Mouse (Mus musculus) MEL (cell line): ENCODE data around the gene Gm28053. TPM values are rescaled to one million over a fixed set of nuclear protein-coding genes. Genes with fewer than 3 reads are reported as not detected.

Experiments
- DNase-seq: peaks from one replicate; pipeline ENCODE4 v3.0.0; 2011; ENCODE audit warnings: low read depth, low spot score
- H3K27ac ChIP-seq: 2 replicates; pipeline ENCODE4 v1.5.1; 2012; ENCODE audit warnings: low read depth, mild to moderate bottlenecking, control low read depth, low read length, moderate library complexity; ENCODE audit not compliant: control insufficient read depth
- H3K27me3 ChIP-seq, 2 experiments: fragments of 150-350 bp in 1 of 2; sonication (generic) in 1 of 2; 2 replicates each; pipeline ENCODE4 v1.6.1; 2012; ENCODE audit warnings: low read length in 2 of 2, mild to moderate bottlenecking in 2 of 2, improper control_type of control experiment in 1 of 2, moderate library complexity in 1 of 2; ENCODE audit not compliant: insufficient read depth in 2 of 2, control insufficient read depth in 1 of 2
- H3K36me3 ChIP-seq, 2 experiments: 2 replicates each; pipeline ENCODE4 v1.6.1; 2012 to 2014; ENCODE audit warnings: low read length in 2 of 2, improper control_type of control experiment in 1 of 2, inconsistent platforms in 1 of 2, mild to moderate bottlenecking in 1 of 2; ENCODE audit not compliant: insufficient read depth in 2 of 2, control insufficient read depth in 1 of 2
- H3K4me1 ChIP-seq, 2 experiments: fragments of 150-350 bp in 1 of 2; sonication (generic) in 1 of 2; 2 replicates each; pipeline ENCODE4 v1.6.1; 2012; ENCODE audit warnings: low read length in 2 of 2, improper control_type of control experiment in 1 of 2, mild to moderate bottlenecking in 1 of 2; ENCODE audit not compliant: insufficient read depth in 2 of 2, control insufficient read depth in 1 of 2
- H3K4me3 ChIP-seq, 2 experiments: fragments of 150-350 bp in 1 of 2; sonication (generic) in 1 of 2; 2 replicates each; pipeline ENCODE4 v1.5.1; 2012; ENCODE audit warnings: low read depth in 2 of 2, low read length in 2 of 2, mild to moderate bottlenecking in 2 of 2, moderate library complexity in 2 of 2, control low read depth in 1 of 2, improper control_type of control experiment in 1 of 2; ENCODE audit not compliant: control insufficient read depth in 1 of 2, insufficient read depth in 1 of 2
- H3K79me2 ChIP-seq: 2 replicates; pipeline ENCODE4 v1.6.1; 2012; ENCODE audit warnings: mild to moderate bottlenecking, low read length, moderate library complexity; ENCODE audit not compliant: control insufficient read depth, poor library complexity, insufficient read depth
- H3K9ac ChIP-seq: 2 replicates; pipeline ENCODE4 v1.6.1; 2012; ENCODE audit warnings: low read depth, mild to moderate bottlenecking, control low read depth, low read length, moderate library complexity; ENCODE audit not compliant: control insufficient read depth, poor library complexity, severe bottlenecking
- H3K9me3 ChIP-seq: fragments of 150-350 bp; sonication (generic); replicated peaks from 2 replicates; pipeline ENCODE4 v1.6.1; 2012; ENCODE audit warnings: mild to moderate bottlenecking, low read length, improper control_type of control experiment, moderate library complexity; ENCODE audit not compliant: insufficient read depth
- ETS1 ChIP-seq: IDR thresholded peaks from 2 replicates; pipeline ENCODE4 v1.6.1; 2012; ENCODE audit warnings: low read depth, mild to moderate bottlenecking, inconsistent platforms, low read length, improper control_type of control experiment, moderate library complexity
- GABPA ChIP-seq: IDR thresholded peaks from 2 replicates; pipeline ENCODE4 v1.6.1; 2012; ENCODE audit warnings: low read depth, mild to moderate bottlenecking, inconsistent platforms, low read length, improper control_type of control experiment, moderate library complexity
- GATA1 ChIP-seq: IDR thresholded peaks from 2 replicates; pipeline ENCODE4 v1.6.1; 2011; ENCODE audit warnings: low read depth, low read length, improper control_type of control experiment
- JUND ChIP-seq: IDR thresholded peaks from 2 replicates; pipeline ENCODE4 v1.6.1; 2011; ENCODE audit warnings: low read depth, mild to moderate bottlenecking, improper control_type of control experiment, low read length
- MAX ChIP-seq: IDR thresholded peaks from 2 replicates; pipeline ENCODE4 v1.6.1; 2011; ENCODE audit warnings: low read length, improper control_type of control experiment
- MAZ ChIP-seq: IDR thresholded peaks from 2 replicates; pipeline ENCODE4 v1.6.1; 2012; ENCODE audit warnings: low read depth, mild to moderate bottlenecking, inconsistent platforms, low read length, improper control_type of control experiment
- MYB ChIP-seq: IDR thresholded peaks from 2 replicates; pipeline ENCODE4 v1.6.1; 2011; ENCODE audit warnings: mild to moderate bottlenecking, low read depth, low read length, improper control_type of control experiment
- NELFE ChIP-seq: IDR thresholded peaks from 2 replicates; pipeline ENCODE4 v1.6.1; 2011; ENCODE audit warnings: low read depth, low read length, improper control_type of control experiment
- TAL1 ChIP-seq: IDR thresholded peaks from 2 replicates; pipeline ENCODE4 v1.6.1; 2012; ENCODE audit warnings: mild to moderate bottlenecking, inconsistent platforms, low read length, moderate library complexity, mixed read lengths
- TCF12 ChIP-seq: IDR thresholded peaks from 2 replicates; pipeline ENCODE4 v1.6.1; 2014; ENCODE audit warnings: low read depth, mild to moderate bottlenecking, inconsistent platforms, low read length, improper control_type of control experiment, moderate library complexity
- UBTF ChIP-seq: IDR thresholded peaks from 2 replicates; pipeline ENCODE4 v1.6.1; 2012; ENCODE audit warnings: low read depth, mild to moderate bottlenecking, inconsistent platforms, low read length, improper control_type of control experiment, moderate library complexity, borderline replicate concordance; ENCODE audit not compliant: insufficient read depth
- polyA plus RNA-seq, 2 experiments: library from polyadenylated mRNA; stranded (reverse) in 1 of 2; unstranded in 1 of 2; fragments of >175 nt in 1 of 2; fragments of >200 nt in 1 of 2; gene quantifications; 2 replicates each; pipeline versions ENCODE4 v1.2.1 to v1.2.4; 2012; ENCODE audit warnings: low replicate concordance in 2 of 2, low read depth in 1 of 2; ENCODE audit not compliant: insufficient read length in 2 of 2, insufficient read depth in 1 of 2, missing spikeins in 1 of 2
- total RNA-seq: library from RNA; depleted of rRNA; stranded (reverse); fragments of 300-350 nt; gene quantifications from 2 replicates; pipeline ENCODE4 v1.2.3, GENCODE M21; 2012

Gm28053 gene
- total and polyA plus RNA-seq, 3 experiments, result not detected

GRCm38 (mm10) chr6:48697555-48697930, 20.9 kb upstream of the Gm28053 start:
- DNase-seq, result no peak
- Histone ChIP-seq H3K9ac (no peak overlapping the region), H3K79me2 (no peaks in the 10 kb centered on the region)
- TF ChIP-seq TAL1 (no peak), GATA1 (no peak), NELFE (no peak), MYB (no peak)
- TF ChIP-seq, all 39 proteins: peak for 0
- Histone ChIP-seq H3K4me3 (no peak overlapping the region), H3K27me3 (no peaks in the 10 kb centered on the region), H3K36me3 (no peaks in the 10 kb centered on the region), H3K4me1 (no peaks in the 10 kb centered on the region), H3K27ac (no peak overlapping the region), H3K9me3 (no peaks in the 10 kb centered on the region)

GRCm38 (mm10) chr6:48698066-48698856, 20.1 kb upstream of the Gm28053 start:
- H3K27me3 ChIP-seq, result no peaks in the 10 kb centered on the region
- H3K27ac ChIP-seq, result no peak overlapping the region
- DNase-seq, result no peak
- no peak overlapping the region for H3K9ac ChIP-seq
- H3K79me2 ChIP-seq, result no peaks in the 10 kb centered on the region
- H3K36me3 ChIP-seq, result no peaks in the 10 kb centered on the region
- H3K9me3 ChIP-seq, result no peaks in the 10 kb centered on the region
- no peak overlapping the region for H3K4me3 ChIP-seq
- H3K4me1 ChIP-seq, result no peaks in the 10 kb centered on the region
- no peak for TF ChIP-seq UBTF
- no peak for TF ChIP-seq ETS1

- DNase-seq, result no peak
- Histone ChIP-seq H3K79me2 (no peaks in the 10 kb centered on the region), H3K9ac (no peak overlapping the region), H3K27me3 (no peaks in the 10 kb centered on the region), H3K4me3 (no peak overlapping the region), H3K4me1 (no peaks in the 10 kb centered on the region)
- TF ChIP-seq GABPA (no peak), JUND (no peak), GATA1 (no peak), MAX (no peak), MAZ (no peak), TCF12 (no peak)
- TF ChIP-seq, all 39 proteins: peak for 0
- no peaks in the 10 kb centered on the region for H3K36me3 ChIP-seq
- no peak overlapping the region for H3K27ac ChIP-seq
- no peaks in the 10 kb centered on the region for H3K9me3 ChIP-seq
Observed at GRCm38 (mm10) chr6:48698888-48699287, 19.5 kb upstream of the Gm28053 start.
